Mouse (Mus musculus) embryo, embryonic 11.5 days (tissue): ENCODE measurements at regions not wholly inside any gene's neighbourhood (a gene's known extent, or its start where the extent isn't known, plus 50 kb on each side); places are given as distances from the start of the nearest gene placed in this dataset.
"Not testable (repeated sequence)": the region's sequence is repeated elsewhere in the genome, so short reads cannot be mapped to it uniquely, and the experiment has no call there.

Experiments used
- DNase-seq: peaks from one replicate; pipeline ENCODE4 v3.0.0-alpha.2; 2012; ENCODE audit warnings: low read depth, low spot score

- not testable (repeated sequence) for DNase-seq
These were observed 303.8 kb upstream of the Gm5152 start for GRCm38 (mm10) chr5:10550115-10550514.

- no peak for DNase-seq
These were observed 316.0 kb upstream of the Gm5152 start for GRCm38 (mm10) chr5:10562321-10562720.

GRCm38 (mm10) chr5:10592392-10592791 is 346.1 kb upstream of the Gm5152 start:
- no peak for DNase-seq

- DNase-seq: no peak
These were observed 346.8 kb upstream of the Gm8871 start for GRCm38 (mm10) chr5:10600774-10601173.

GRCm38 (mm10) chr5:10633176-10633575 is 314.4 kb upstream of the Gm8871 start:
- peak; percentile 2 for DNase-seq

GRCm38 (mm10) chr5:10648075-10648474 is 299.5 kb upstream of the Gm8871 start:
- DNase-seq: no peak

- DNase-seq: no peak
These were observed 284.3 kb upstream of the Gm8871 start for GRCm38 (mm10) chr5:10663301-10663700.

GRCm38 (mm10) chr5:10674199-10674598 is 273.4 kb upstream of the Gm8871 start:
- DNase-seq: no peak

GRCm38 (mm10) chr5:10685519-10685918 is 262.1 kb upstream of the Gm8871 start:
- DNase-seq: no peak

GRCm38 (mm10) chr5:10727056-10727455 is 220.5 kb upstream of the Gm8871 start:
- no peak for DNase-seq

- peak; percentile 22 for DNase-seq
These were observed 198.1 kb upstream of the Gm8871 start for GRCm38 (mm10) chr5:10749546-10749945.

GRCm38 (mm10) chr5:10767469-10767868 is 180.1 kb upstream of the Gm8871 start:
- no peak for DNase-seq
